Mouse (Mus musculus) NIH3T3 (cell line): ENCODE measurements around the gene Map2.

Experiments used
- DNase-seq: peaks from one replicate; pipeline ENCODE4 v3.0.0-alpha.2; 2012; ENCODE audit warnings: low read depth

Map2 gene

DNA sequence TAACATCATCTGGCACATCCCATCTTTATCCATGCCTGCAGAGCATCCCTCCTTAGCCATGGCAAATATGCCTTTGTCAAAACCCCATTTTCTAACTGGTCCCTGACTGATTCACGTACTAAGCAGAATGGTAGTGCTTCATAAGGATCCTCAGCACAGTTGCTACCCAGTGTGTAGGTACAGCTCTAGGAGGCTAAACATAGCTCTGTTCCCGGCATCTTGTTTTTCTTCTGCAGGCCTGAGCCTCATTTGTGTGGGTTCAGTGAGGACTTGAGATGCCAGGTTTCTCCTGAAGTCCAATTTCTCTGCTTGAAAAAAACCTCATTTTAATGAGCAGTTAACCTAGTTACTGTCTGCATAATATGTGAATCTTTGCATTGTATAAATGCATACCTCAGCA is 30.4 kb downstream of the Map2 start:
- no peak for DNase-seq

DNA sequence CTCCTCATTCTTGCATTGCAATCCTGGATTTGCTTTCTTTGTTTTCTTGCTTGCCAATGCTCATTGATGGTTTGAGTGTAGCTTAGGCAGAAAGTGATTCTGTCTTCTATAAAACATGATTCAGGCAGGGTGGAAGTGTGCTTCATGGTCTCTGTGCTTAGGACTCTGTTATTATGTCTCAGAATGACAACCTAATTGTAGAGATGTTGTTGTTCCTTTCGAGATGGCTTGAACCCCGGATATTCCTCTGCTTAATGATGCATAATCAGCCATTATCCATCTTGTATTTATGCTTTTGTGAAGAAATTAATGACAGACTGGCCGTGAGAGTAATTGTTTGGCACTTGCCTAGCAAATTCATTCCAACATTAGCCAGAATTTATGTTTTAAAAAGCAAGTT is 31.8 kb downstream of the Map2 start:
- no peak for DNase-seq

GRCm38 (mm10) chr1:66211074-66211791 is 36.2 kb downstream of the Map2 start:
- no peak for DNase-seq

DNA sequence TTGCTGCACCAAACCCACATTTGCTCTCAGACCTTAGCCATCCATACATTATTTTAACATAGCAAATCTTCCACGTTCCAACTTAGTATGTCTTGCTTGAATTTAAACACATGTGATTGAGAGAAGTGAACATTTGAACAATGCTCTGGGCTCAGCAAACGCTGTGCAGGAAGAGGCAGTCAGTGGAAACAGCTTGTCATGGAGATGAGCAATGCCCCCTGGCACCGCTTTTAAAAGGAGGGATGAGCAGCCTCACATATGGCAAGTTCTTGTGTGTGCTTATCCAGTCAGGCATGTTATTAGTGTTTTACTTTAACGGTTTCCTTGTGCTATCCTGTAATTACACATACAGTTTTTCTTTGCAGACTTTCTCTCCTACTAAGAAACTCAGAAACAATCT is 46.4 kb downstream of the Map2 start:
- no peak for DNase-seq

GRCm38 (mm10) chr1:66223331-66223730 is 48.3 kb downstream of the Map2 start:
- DNase-seq = no peak

DNA sequence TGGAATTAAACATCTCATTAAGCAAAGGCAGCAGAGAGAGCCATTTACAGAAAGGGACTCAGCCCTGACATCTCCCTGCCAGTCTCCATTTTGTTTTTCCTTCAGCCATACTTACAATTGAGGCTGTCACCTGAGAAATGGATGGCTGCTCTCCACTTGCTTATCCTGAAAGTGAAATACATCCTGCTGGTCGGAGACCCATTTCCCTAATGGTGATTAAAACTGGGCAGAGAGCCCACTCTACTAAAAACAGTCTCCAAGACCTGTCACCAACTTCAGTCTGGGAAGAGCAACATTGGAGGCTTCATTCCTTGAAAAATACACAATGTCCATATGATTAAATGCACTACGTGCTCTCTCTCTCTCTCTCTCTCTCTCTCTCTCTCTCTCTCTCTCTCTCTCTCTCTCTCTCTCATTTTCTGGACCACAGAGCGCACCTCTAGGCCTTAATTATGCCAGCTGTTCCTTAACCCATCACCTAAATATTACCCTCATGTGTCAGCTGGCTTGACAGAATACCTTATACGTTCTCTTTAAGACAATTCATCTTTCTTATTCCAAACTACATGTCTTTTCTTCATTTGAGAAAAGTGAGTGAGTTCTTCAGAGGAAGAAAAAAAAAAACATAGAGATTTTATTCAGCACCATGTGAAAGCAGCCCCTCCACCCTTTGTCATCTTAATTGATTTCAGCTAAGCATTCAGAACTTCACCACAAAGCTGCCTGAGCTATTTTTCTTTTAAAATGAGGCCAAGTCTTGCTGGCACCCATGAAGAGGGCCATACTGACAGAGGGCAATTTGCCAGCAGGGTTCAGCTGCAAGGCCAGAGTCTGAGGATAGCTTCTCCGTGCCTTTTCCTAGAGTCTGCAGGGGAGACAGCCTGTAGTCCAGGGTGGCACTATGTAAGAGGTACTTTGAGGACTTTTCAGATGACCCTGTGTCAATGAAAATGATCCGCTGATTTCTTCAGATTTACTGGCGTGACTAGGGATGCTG is 51.6 kb downstream of the Map2 start:
- peak; percentile 52 for DNase-seq

DNA sequence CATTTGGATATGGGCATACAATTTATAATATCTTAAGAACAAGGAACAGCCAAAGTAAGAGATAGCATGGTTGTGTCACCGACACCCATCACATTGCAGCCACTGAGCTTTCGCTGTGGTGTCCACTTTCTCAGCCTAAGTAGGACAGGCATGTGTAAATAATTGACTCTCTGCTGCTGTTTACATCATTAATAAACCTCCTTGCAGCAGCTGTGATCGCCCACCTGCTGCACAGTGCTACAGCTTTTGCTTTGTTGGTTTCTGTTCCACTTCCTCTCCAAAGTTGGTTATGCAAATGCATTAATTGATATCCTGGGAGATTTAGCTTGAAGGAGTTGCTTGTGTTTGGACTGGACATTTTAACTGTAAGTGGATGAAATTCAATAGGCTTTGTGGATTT is 53.1 kb downstream of the Map2 start:
- no peak for DNase-seq

GRCm38 (mm10) chr1:66230345-66230744 is 55.3 kb downstream of the Map2 start:
- no peak for DNase-seq

GRCm38 (mm10) chr1:66231963-66232362 is 56.9 kb downstream of the Map2 start:
- DNase-seq = no peak

DNA sequence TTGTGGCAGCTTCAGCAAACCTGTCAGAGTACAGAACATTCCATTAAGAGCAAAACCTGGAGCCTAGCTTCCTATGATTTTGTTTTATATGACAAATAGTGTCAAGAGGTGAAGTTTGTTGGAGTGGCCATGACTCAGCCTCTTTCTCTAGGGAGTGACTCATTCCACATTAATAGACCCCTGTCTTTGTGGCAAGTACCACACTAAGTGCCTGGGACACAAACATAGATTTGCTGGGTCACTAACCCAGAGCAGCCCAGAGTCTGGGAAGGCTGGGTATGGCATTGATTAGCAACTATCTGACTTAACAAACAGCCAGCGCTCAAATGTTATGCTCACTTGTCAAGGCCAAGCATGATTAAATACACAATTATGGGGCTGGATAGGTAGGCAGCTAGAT is 69.8 kb downstream of the Map2 start:
- DNase-seq = peak; percentile 48

DNA sequence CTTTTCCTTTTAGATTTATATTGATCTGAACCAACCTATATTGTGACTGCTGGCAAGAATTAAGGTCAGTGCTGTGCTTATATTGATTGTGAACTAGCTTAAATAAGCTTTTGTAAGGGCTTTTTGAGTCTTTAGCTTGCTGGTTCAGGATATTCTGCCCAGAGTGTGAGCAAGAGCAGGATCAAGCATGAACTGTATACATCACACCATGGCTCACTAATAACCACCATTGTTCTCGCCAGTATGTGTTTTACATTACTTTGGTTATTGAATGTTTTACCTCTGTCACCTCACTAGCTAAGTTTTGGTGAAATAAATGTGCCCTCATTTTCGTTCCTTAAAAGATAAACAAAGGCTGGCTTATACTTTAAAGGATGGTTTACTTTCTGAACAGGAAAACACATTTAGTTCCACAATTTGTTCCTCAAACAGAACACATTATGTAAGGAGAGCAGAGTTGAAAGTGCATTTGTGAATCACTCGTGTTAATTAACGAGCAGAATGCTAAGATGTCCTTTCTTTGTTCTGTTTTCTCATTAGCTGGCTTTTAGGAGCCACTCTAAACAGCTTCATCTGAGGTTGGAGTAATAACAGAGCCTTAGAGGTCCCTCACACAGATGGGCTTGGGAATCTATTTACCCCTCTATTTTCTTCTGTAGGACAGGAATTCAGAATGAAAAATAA is 76.7 kb downstream of the Map2 start:
- DNase-seq = no peak

GRCm38 (mm10) chr1:66252333-66252724 is 77.3 kb downstream of the Map2 start:
- DNase-seq = no peak

GRCm38 (mm10) chr1:66263220-66263619 is 88.1 kb downstream of the Map2 start:
- DNase-seq = no peak

- no peak for DNase-seq
These were observed 91.3 kb downstream of the Map2 start for GRCm38 (mm10) chr1:66266231-66266924.

GRCm38 (mm10) chr1:66277663-66278062 is 102.6 kb downstream of the Map2 start:
- no peak for DNase-seq

- DNase-seq = no peak
These were observed 104.3 kb downstream of the Map2 start for GRCm38 (mm10) chr1:66279222-66280009.

- peak; percentile 14 for DNase-seq
These were observed 105.1 kb downstream of the Map2 start for GRCm38 (mm10) chr1:66280152-66280551.

GRCm38 (mm10) chr1:66282447-66282846 is 107.4 kb downstream of the Map2 start:
- DNase-seq = no peak

- no peak for DNase-seq
These were observed 113.9 kb downstream of the Map2 start for GRCm38 (mm10) chr1:66288987-66289386.

DNA sequence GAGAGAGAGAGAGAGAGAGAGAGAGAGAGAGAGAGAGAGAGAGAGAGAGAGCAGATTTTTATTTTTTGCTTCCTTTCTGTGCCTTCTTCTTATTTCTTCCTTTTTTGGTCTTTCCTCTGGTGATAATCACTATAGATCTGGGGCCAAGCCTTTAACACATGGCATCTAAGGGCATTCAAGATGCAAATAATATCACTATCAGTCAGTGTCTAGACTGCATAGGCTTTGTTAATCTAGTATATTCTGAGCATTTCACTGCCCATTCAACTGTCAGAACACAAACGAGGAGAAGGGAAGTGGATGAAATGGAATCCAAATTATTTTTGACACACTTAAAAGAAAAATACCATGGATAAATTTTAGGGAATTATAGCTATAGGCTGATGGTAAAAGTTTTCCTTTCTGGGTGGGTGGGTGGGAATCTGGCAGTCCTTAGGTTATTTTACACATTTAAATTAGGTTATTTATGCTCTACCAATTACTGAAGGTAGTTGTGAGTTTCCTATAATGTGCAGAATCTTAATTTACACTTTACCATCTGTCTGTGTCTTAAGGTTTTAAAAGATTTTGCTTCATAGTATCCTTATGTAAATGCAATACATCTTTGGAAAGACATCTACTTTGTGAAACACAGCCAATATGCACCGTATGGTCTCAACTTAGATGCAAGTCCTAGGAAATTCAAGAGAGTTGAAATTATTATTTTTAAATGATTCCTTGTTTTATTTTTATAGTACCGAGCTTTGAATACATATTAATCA is 117.2 kb downstream of the Map2 start:
- DNase-seq = no peak
